Mouse (Mus musculus) lung, embryonic 14.5 days (tissue): Measurements from ENCODE around the gene Csta1. TPM values are rescaled to one million over a fixed set of nuclear protein-coding genes. Genes with fewer than 3 reads are reported as not detected.
A peak's percentile ranks its signal among the peaks of the same experiment; 100 is the strongest.

Experiments
- ATAC-seq: fragments of 200-750 bp; cut with Nextera tagmentation; 2 replicates; pipeline ENCODE4 v1.8.0; 2017; ENCODE audit warnings: mild to moderate bottlenecking, moderate TSS enrichment, moderate library complexity; ENCODE audit not compliant: insufficient read depth
- DNase-seq: peaks from one replicate; pipeline ENCODE4 v3.0.0-alpha.2; 2015
- H3K27ac ChIP-seq: fragments of 300-500 bp; sonication (generic); 2 replicates; pipeline ENCODE4 v1.5.1; 2014; ENCODE audit warnings: low read depth, mild to moderate bottlenecking, moderate library complexity
- H3K27me3 ChIP-seq: fragments of 300-500 bp; sonication (generic); 2 replicates; pipeline ENCODE4 v1.6.1; 2014; ENCODE audit warnings: low read length, control low read depth; ENCODE audit not compliant: insufficient read depth
- H3K36me3 ChIP-seq: fragments of 300-500 bp; sonication (generic); 2 replicates; pipeline ENCODE4 v1.6.1; 2014; ENCODE audit warnings: control low read depth; ENCODE audit not compliant: insufficient read depth
- H3K4me1 ChIP-seq: fragments of 300-500 bp; sonication (generic); 2 replicates; pipeline ENCODE4 v1.6.1; 2014; ENCODE audit warnings: antibody characterized with exemption, control low read depth; ENCODE audit not compliant: insufficient read depth
- H3K4me2 ChIP-seq: fragments of 300-500 bp; sonication (generic); 2 replicates; pipeline ENCODE4 v1.6.1; 2014; ENCODE audit warnings: mild to moderate bottlenecking
- H3K4me3 ChIP-seq: fragments of 300-500 bp; sonication (generic); 2 replicates; pipeline ENCODE4 v1.5.1; 2014; ENCODE audit warnings: low read depth, low read length
- H3K9ac ChIP-seq: fragments of 300-500 bp; sonication (generic); 2 replicates; pipeline ENCODE4 v1.6.1; 2014
- H3K9me3 ChIP-seq: fragments of 300-500 bp; sonication (generic); 2 replicates; pipeline ENCODE4 v1.6.1; 2016; ENCODE audit warnings: low read depth, low read length, control low read depth
- CTCF ChIP-seq: IDR thresholded peaks from 2 replicates; pipeline ENCODE4 v1.5.1; 2016; ENCODE audit warnings: antibody characterized with exemption, low read depth
- WGBS: fragments of 180-500 bp; shearing (Covaris S2); extraction: QIAGEN DNeasy Blood & Tissue Kit; methylation state at CpG from one replicate; pipeline ENCODE4 v1.1.7; 2014; 5-methylcytosine and 5-hydroxymethylcytosine counted together
- polyA plus RNA-seq: library from polyadenylated mRNA; unstranded; fragments of >200 nt; fragmentation: Nextera tagmentation; extraction: Ambion mirVana; gene quantifications from 2 replicates; pipeline ENCODE4 v1.2.1, GENCODE M21; 2014

Csta1 gene
- polyA plus RNA-seq, 1 experiment from 2014 or later = not detected

GRCm38 (mm10) chr16:36087846-36088245 is 43.2 kb downstream of the Csta1 start:
- no peak overlapping the region for H3K27ac ChIP-seq
- H3K27me3 ChIP-seq = no peaks in the 10 kb centered on the region
- peaks cover 76% of the 10 kb centered on the region for H3K36me3 ChIP-seq
- no peak for TF ChIP-seq CTCF
- H3K4me2 ChIP-seq = no peak overlapping the region
- no peak for DNase-seq
- H3K9me3 ChIP-seq = no peaks in the 10 kb centered on the region
- no peaks in the 10 kb centered on the region for H3K4me1 ChIP-seq
- 71% methylated on average over 4 of the region's 4 CpGs for WGBS
- no peak for ATAC-seq
- no peak overlapping the region for H3K4me3 ChIP-seq
- H3K9ac ChIP-seq = no peak overlapping the region

GRCm38 (mm10) chr16:36079916-36080315 is 51.1 kb downstream of the Csta1 start:
- WGBS = 90% methylated on average over 3 of the region's 3 CpGs
- no peak overlapping the region for H3K27ac ChIP-seq
- H3K36me3 ChIP-seq = peaks cover 22% of the 10 kb centered on the region; the same call in 1 of the 2 replicates
- no peaks in the 10 kb centered on the region for H3K27me3 ChIP-seq
- H3K4me3 ChIP-seq = no peak overlapping the region
- H3K4me1 ChIP-seq = no peaks in the 10 kb centered on the region
- no peak overlapping the region for H3K4me2 ChIP-seq
- no peaks in the 10 kb centered on the region for H3K9me3 ChIP-seq
- no peak overlapping the region for H3K9ac ChIP-seq
- DNase-seq (no peak), ATAC-seq (no peak)
- no peak for TF ChIP-seq CTCF

- no peak for TF ChIP-seq CTCF
- Histone ChIP-seq H3K4me1 (0 out of 2 replicates have a peak, but pooled peaks cover 2% of the 10 kb centered on the region), H3K4me3 (no peak overlapping the region), H3K27me3 (no peaks in the 10 kb centered on the region), H3K9me3 (no peaks in the 10 kb centered on the region), H3K36me3 (0 out of 2 replicates have a peak, but pooled peaks cover 6% of the 10 kb centered on the region), H3K4me2 (no peak overlapping the region), H3K9ac (no peak overlapping the region), H3K27ac (no peak overlapping the region)
- 94% methylated on average over 3 of the region's 3 CpGs for WGBS
- no peak for ATAC-seq
- no peak for DNase-seq
These were observed 56.3 kb downstream of the Csta1 start for GRCm38 (mm10) chr16:36074772-36075171.

- 24% methylated on average over 8 of the region's 8 CpGs for WGBS
- TF ChIP-seq CTCF = no peak
- ATAC-seq (no peak), DNase-seq (no peak)
- Histone ChIP-seq H3K27ac (peak overlapping the region; percentile 99), H3K27me3 (no peaks in the 10 kb centered on the region), H3K4me3 (peak overlapping the region; percentile 74), H3K4me1 (0 out of 2 replicates have a peak, but pooled peaks cover 5% of the 10 kb centered on the region), H3K9ac (peak overlapping the region; percentile 83), H3K9me3 (no peaks in the 10 kb centered on the region), H3K4me2 (peak overlapping the region; percentile 71), H3K36me3 (0 out of 2 replicates have a peak, but pooled peaks cover 6% of the 10 kb centered on the region)
These were observed 58.5 kb downstream of the Csta1 start for GRCm38 (mm10) chr16:36072410-36073011.

- peak within 1 kb of the TSS; percentile 83 for H3K9ac ChIP-seq
- 0 out of 2 replicates have a peak, but pooled peaks cover 9% of the 10 kb centered on the region for H3K36me3 ChIP-seq
- no peak for TF ChIP-seq CTCF
- ATAC-seq (peak; percentile 95), DNase-seq (peak; percentile 95)
- 0 out of 2 replicates have a peak, but pooled peaks cover 5% of the 10 kb centered on the region for H3K4me1 ChIP-seq
- WGBS = under 1% methylated on average over 79 of the region's 81 CpGs
- H3K27me3 ChIP-seq = no peaks in the 10 kb centered on the region
- peak within 1 kb of the TSS; percentile 99 for H3K27ac ChIP-seq
- no peaks in the 10 kb centered on the region for H3K9me3 ChIP-seq
- peak within 1 kb of the TSS; percentile 71 for H3K4me2 ChIP-seq
- H3K4me3 ChIP-seq = peak within 1 kb of the TSS; percentile 74
These were observed 59.3 kb downstream of the Csta1 start, which contains the start of the genes Fam162a and Ccdc58 for GRCm38 (mm10) chr16:36071450-36072379. Fam162a (minus strand) TSS chr16:36071594. Ccdc58 (plus strand) TSS chr16:36071685.

- ATAC-seq (no peak), DNase-seq (no peak)
- Histone ChIP-seq H3K27ac (peak overlapping the region; percentile 99), H3K9ac (peak overlapping the region; percentile 83), H3K9me3 (no peaks in the 10 kb centered on the region), H3K27me3 (no peaks in the 10 kb centered on the region), H3K4me2 (peak overlapping the region; percentile 71), H3K4me1 (0 out of 2 replicates have a peak, but pooled peaks cover 5% of the 10 kb centered on the region), H3K36me3 (0 out of 2 replicates have a peak, but pooled peaks cover 9% of the 10 kb centered on the region), H3K4me3 (peak overlapping the region; percentile 74)
- no peak for TF ChIP-seq CTCF
- WGBS = 0% methylated on average over 16 of the region's 16 CpGs
These were observed 60.0 kb downstream of the Csta1 start for GRCm38 (mm10) chr16:36071071-36071449.

Other genes starting within 250 kb of the Csta1 start
- 4.7 and 5.2 TPM in 2 replicates for gene Parp9, start 192.8 kb downstream of the Csta1 start, polyA plus RNA-seq
- 4.9 and 5.6 TPM in 2 replicates for gene Dtx3l, start 192.1 kb downstream of the Csta1 start, polyA plus RNA-seq
- 39.1 and 40.4 TPM in 2 replicates for gene Kpna1, start 152.5 kb downstream of the Csta1 start, polyA plus RNA-seq
- 9.9 and 11.0 TPM in 2 replicates for gene Wdr5b, start 90.1 kb downstream of the Csta1 start, polyA plus RNA-seq
- 338 and 352 TPM in 2 replicates for gene Fam162a, start 59.6 kb downstream of the Csta1 start, polyA plus RNA-seq
- gene Ccdc58, start 59.6 kb downstream of the Csta1 start, polyA plus RNA-seq = 78.6 and 80.6 TPM in 2 replicates
- not detected in 2 replicates for gene Stfa2l1, start 25.6 kb upstream of the Csta1 start, polyA plus RNA-seq
- gene Gm5483, start 53.0 kb upstream of the Csta1 start, polyA plus RNA-seq = 0.70 and 2.7 TPM in 2 replicates
- gene Gm5416, start 79.2 kb upstream of the Csta1 start, polyA plus RNA-seq = not detected in 2 replicates
- 0.34 TPM in 1 of 2 replicates, not detected in the other for gene 2010005H15Rik, start 90.2 kb upstream of the Csta1 start, polyA plus RNA-seq
- 0.86 and 5.4 TPM in 2 replicates for gene Stfa1, start 145.7 kb upstream of the Csta1 start, polyA plus RNA-seq
- not detected in 2 replicates for gene BC117090, start 203.1 kb upstream of the Csta1 start, polyA plus RNA-seq
- gene BC100530, start 236.5 kb upstream of the Csta1 start, polyA plus RNA-seq = 4.2 TPM in 1 of 2 replicates, not detected in the other